ENCODE assay signal across 33 mouse cellular contexts in genomic region chr4:118525779-118526178, GRCm38 (mm10). TPM values are rescaled to one million over a fixed set of nuclear protein-coding genes. Genes with fewer than 3 reads are reported as not detected.
DNase-seq lines count a peak whose midpoint lies in the region; ATAC-seq and TF ChIP-seq lines count a peak whose summit lies in the region.
"Had no signal": no experiment of that assay in that cellular context is flagged by ENCODE, and none has a peak within 500 bp of the region (broad histone marks: within the 10 kb centered on the region; RNA-seq: fewer than 3 reads in every experiment).

No protein-coding gene starts in this region.

- WGBS in kidney, adult 2 months: 61% methylated on average over 3 of the region's 3 CpGs

- TF ChIP-seq POLR2A in kidney, adult 2 months (IDR thresholded peaks at IDR 0.05; ENCODE audit: low read depth, low read length): no peak

- no peak overlapping the region for H3K4me3 ChIP-seq in kidney, adult 2 months (ENCODE audit: insufficient read depth, low read depth, low read length)
- H3K4me3 ChIP-seq: embryonic facial prominence, embryonic 10.5 days; embryonic facial prominence, embryonic 13.5 days; erythroblast, embryonic 14.5 days; gastrocnemius, adult 2 months; heart, embryonic 12.5 days; heart, embryonic 15.5 days; hindbrain, embryonic 10.5 days; hindbrain, embryonic 13.5 days had no signal

- no peaks in the 10 kb centered on the region for H3K27me3 ChIP-seq in kidney, adult 2 months (replicated peaks; ENCODE audit: control insufficient read depth, insufficient read depth, low read length)
- H3K27me3 ChIP-seq: embryonic facial prominence, embryonic 13.5 days; Patski had no signal

- no peaks in the 10 kb centered on the region; the same call in 1 of the 2 replicates for H3K36me3 ChIP-seq in kidney, adult 2 months (ENCODE audit: control insufficient read depth, insufficient read depth, low read length)
- H3K36me3 ChIP-seq: embryonic facial prominence, embryonic 10.5 days; embryonic facial prominence, embryonic 13.5 days; G1E; heart, embryonic 12.5 days; heart, embryonic 15.5 days; hindbrain, embryonic 10.5 days; hindbrain, embryonic 13.5 days had no signal

- ATAC-seq in granulocyte monocyte progenitor cell, adult 5-6 weeks (replicated peaks; ENCODE audit: poor library complexity, severe bottlenecking): peak; percentile 79
- peak; percentile 71 for ATAC-seq in megakaryocyte progenitor cell, adult 5-6 weeks (replicated peaks; ENCODE audit: poor library complexity)
- ATAC-seq: forebrain, embryonic 14.5 days; forebrain, postnatal 0 days; hindbrain, embryonic 16.5 days; Patski had no signal

- H3K27ac ChIP-seq in kidney, adult 2 months (ENCODE audit: insufficient read depth, low read depth, low read length): peak overlapping the region; percentile 98
- H3K27ac ChIP-seq: embryonic facial prominence, embryonic 13.5 days; gastrocnemius, adult 2 months; heart, embryonic 15.5 days; hindbrain, embryonic 10.5 days; hindbrain, embryonic 13.5 days had no signal

- no peak for TF ChIP-seq CTCF in kidney, adult 2 months (conservative IDR thresholded peaks at IDR 0.05; ENCODE audit: insufficient read depth, insufficient read length, low read depth, low read length)

- peaks cover 5% of the 10 kb centered on the region for H3K4me1 ChIP-seq in kidney, adult 2 months (ENCODE audit: control insufficient read depth, insufficient read depth, low read length)
- H3K4me1 ChIP-seq: heart, embryonic 12.5 days; hindbrain, embryonic 13.5 days had no signal

- no peak for DNase-seq in kidney, adult 2 months
- no peak for DNase-seq in kidney, adult 18-20 months
- no peak for DNase-seq in c-Kit-positive CD71-positive TER-119-positive erythroid progenitor cells, embryonic 14.5 days (ENCODE audit: low spot score)
- no peak for DNase-seq in adrenal gland, adult (ENCODE audit: inconsistent age in 2 of 2, low spot score in 1 of 2)
- no peak for DNase-seq in right cerebral cortex, adult 18-20 months
- DNase-seq: adrenal gland, adult 2 months; adrenal gland, postnatal 14 days; B cell, adult 2 months; cerebellum, adult 18-20 months; cerebellum, adult 9-11 months; cerebellum, postnatal 25 days; embryo, embryonic 11 days; forebrain, postnatal 0 days; gastrocnemius, adult 2 months; gastrocnemius, postnatal 14 days; heart, adult 18-20 months; heart, postnatal 10 days; heart, postnatal 36 days had no signal

RNA-seq across cellular contexts. Expression of gene 2610528J11Rik, which starts 1.0 kb away (rescaled TPM):
- 166 and 182 TPM in 2 replicates for polyA plus RNA-seq in kidney, adult 2 months (2012; rRNA removed)
- not detected in 2 replicates for total RNA-seq in granulocyte monocyte progenitor cell, adult 5-6 weeks (2014; fragmentation: Nextera tagmentation)
- not detected in 2 replicates for total RNA-seq in granulocyte monocyte progenitor cell, adult 5-6 weeks (2017)
- total RNA-seq in megakaryocyte progenitor cell, adult 5-6 weeks (2015): not detected in 2 replicates
- total RNA-seq in megakaryocyte progenitor cell, adult 5-6 weeks (2017): not detected in 2 replicates
- total RNA-seq: adrenal gland, adult 2 months; CH12.LX; forebrain, postnatal 0 days; G1E; gastrocnemius, adult 2 months; gastrocnemius, postnatal 14 days; gastrocnemius, postnatal 4 days; heart, adult 18-20 months; heart, postnatal 10 days; heart, postnatal 36 days had no signal
- polyA plus RNA-seq: adrenal gland, adult 2 months; forebrain, embryonic 14.5 days; forebrain, postnatal 0 days; G1E; hindbrain, embryonic 13.5 days; hindbrain, embryonic 16.5 days; Patski had no signal

RNA-seq across cellular contexts. Expression of gene Tmem125, which starts 18.1 kb away (rescaled TPM):
- polyA plus RNA-seq in kidney, adult 2 months (2012; rRNA removed): 30.3 and 44.7 TPM in 2 replicates
- not detected in 2 replicates for total RNA-seq in granulocyte monocyte progenitor cell, adult 5-6 weeks (2014; fragmentation: Nextera tagmentation)
- 0.82 TPM in 1 of 2 replicates, not detected in the other for total RNA-seq in granulocyte monocyte progenitor cell, adult 5-6 weeks (2017)
- 0.25 and 0.71 TPM in 2 replicates for total RNA-seq in megakaryocyte progenitor cell, adult 5-6 weeks (2015)
- 0.41 TPM in 1 of 2 replicates, not detected in the other for total RNA-seq in megakaryocyte progenitor cell, adult 5-6 weeks (2017)
- total RNA-seq: CH12.LX; forebrain, postnatal 0 days; gastrocnemius, adult 2 months; heart, adult 18-20 months had no signal
- polyA plus RNA-seq: erythroblast, embryonic 14.5 days; forebrain, embryonic 14.5 days; G1E had no signal

RNA-seq across cellular contexts. Expression of gene Tie1, which starts 35.9 kb away (rescaled TPM):
- polyA plus RNA-seq in kidney, adult 2 months (2012; rRNA removed): 44.5 and 51.8 TPM in 2 replicates
- 3.9 and 7.2 TPM in 2 replicates for total RNA-seq in granulocyte monocyte progenitor cell, adult 5-6 weeks (2014; fragmentation: Nextera tagmentation)
- 4.3 and 4.5 TPM in 2 replicates for total RNA-seq in granulocyte monocyte progenitor cell, adult 5-6 weeks (2017)
- total RNA-seq in megakaryocyte progenitor cell, adult 5-6 weeks (2015): 4.3 and 4.4 TPM in 2 replicates
- 3.5 and 4.3 TPM in 2 replicates for total RNA-seq in megakaryocyte progenitor cell, adult 5-6 weeks (2017)
- total RNA-seq: CH12.LX had no signal
- polyA plus RNA-seq: Patski had no signal
